Mouse (Mus musculus) ES-E14 (cell line): ENCODE data around the gene Nol4l. TPM values are rescaled to one million over a fixed set of nuclear protein-coding genes. Genes with fewer than 3 reads are reported as not detected.

Source experiments
- DNase-seq: peaks from one replicate; pipeline ENCODE4 v3.0.0-alpha.2; 2013; ENCODE audit warnings: low read depth, low spot score
- H3K27ac ChIP-seq: 2 replicates; pipeline ENCODE4 v1.5.1; 2012; ENCODE audit warnings: low read depth, mild to moderate bottlenecking, low read length, moderate library complexity, mixed read lengths; ENCODE audit not compliant: poor library complexity, insufficient read depth, severe bottlenecking
- H3K36me3 ChIP-seq: 2 replicates; pipeline ENCODE4 v1.6.1; 2012; ENCODE audit warnings: mild to moderate bottlenecking, low read length, moderate library complexity, mixed read lengths; ENCODE audit not compliant: control insufficient read depth, poor library complexity, insufficient read depth, severe bottlenecking
- H3K4me1 ChIP-seq, 2 experiments: fragments of 150-350 bp in 1 of 2; sonication (generic) in 1 of 2; 2 replicates each; pipeline ENCODE4 v1.6.1; 2012; ENCODE audit warnings: low read length in 2 of 2, mild to moderate bottlenecking in 1 of 2, mixed read lengths in 1 of 2; ENCODE audit not compliant: control insufficient read depth in 2 of 2, insufficient read depth in 2 of 2, poor library complexity in 1 of 2
- H3K4me3 ChIP-seq, 2 experiments: fragments of 150-350 bp in 1 of 2; sonication (generic) in 1 of 2; 2 replicates each; pipeline ENCODE4 v1.5.1; 2012; ENCODE audit warnings: low read length in 2 of 2, low read depth in 1 of 2, mild to moderate bottlenecking in 1 of 2, mixed read lengths in 1 of 2; ENCODE audit not compliant: insufficient read depth in 1 of 2, poor library complexity in 1 of 2, severe bottlenecking in 1 of 2
- H3K9ac ChIP-seq: 2 replicates; pipeline ENCODE4 v1.6.1; 2012; ENCODE audit warnings: low read depth, mild to moderate bottlenecking, low read length, mixed read lengths; ENCODE audit not compliant: poor library complexity, insufficient read depth, severe bottlenecking
- H3K9me3 ChIP-seq: fragments of 150-350 bp; sonication (generic); 2 replicates; pipeline ENCODE4 v1.6.1; 2012; ENCODE audit warnings: low read depth, mild to moderate bottlenecking, low read length; ENCODE audit not compliant: control insufficient read depth, insufficient read depth
- CHD2 ChIP-seq: IDR thresholded peaks from 2 replicates; pipeline ENCODE4 v1.6.1; 2014; ENCODE audit warnings: mild to moderate bottlenecking, low read depth, low read length, inconsistent platforms
- HCFC1 ChIP-seq: IDR thresholded peaks from 2 replicates; pipeline ENCODE4 v1.6.1; 2012; ENCODE audit warnings: low read length, inconsistent platforms, borderline replicate concordance; ENCODE audit not compliant: insufficient read depth
- MAFK ChIP-seq: IDR thresholded peaks from 2 replicates; pipeline ENCODE4 v1.6.1; 2014; ENCODE audit warnings: mild to moderate bottlenecking, low read depth, low read length, inconsistent platforms; ENCODE audit not compliant: insufficient read depth
- ZC3H11A ChIP-seq: IDR thresholded peaks from 2 replicates; pipeline ENCODE4 v1.6.1; 2012; ENCODE audit warnings: low read depth, mild to moderate bottlenecking, inconsistent platforms, low read length, borderline replicate concordance
- ZNF384 ChIP-seq: IDR thresholded peaks from 2 replicates; pipeline ENCODE4 v1.6.1; 2012; ENCODE audit warnings: low read depth, low read length, inconsistent platforms
- in situ Hi-C, 2 experiments: fragments of 600-800 bp; cut with MboI; formaldehyde crosslinking; loops; one replicate each; pipeline ENCODE4 v1.15.1; 2025; ENCODE audit warnings: low sequenced_read_pairs in 2 of 2, inconsistent platforms in 1 of 2; ENCODE audit not compliant: unreplicated experiment in 2 of 2
- total RNA-seq: library from RNA; depleted of rRNA; stranded (reverse); fragments of 300-350 nt; gene quantifications from 2 replicates; pipeline ENCODE4 v1.2.3, GENCODE M21; 2012

Gene Nol4l
- total RNA-seq, 1 experiment: 3.8 TPM

- H3K9ac ChIP-seq: no peak overlapping the region
- DNase-seq: no peak
- no peak overlapping the region for H3K27ac ChIP-seq
- H3K9me3 ChIP-seq: no peaks in the 10 kb centered on the region
- H3K4me3 ChIP-seq: no peak overlapping the region
- TF ChIP-seq MAFK: no peak
- TF ChIP-seq ZC3H11A: no peak
- no peak for TF ChIP-seq HCFC1
- no peak for TF ChIP-seq ZNF384
- TF ChIP-seq CHD2: no peak
- H3K4me1 ChIP-seq: peaks cover 0 to 9% of the 10 kb centered on the region in 2 experiments; a peak in 2 of 4 replicates
- in situ Hi-C loops: no loop called here
- no peaks in the 10 kb centered on the region for H3K36me3 ChIP-seq
Observed at GRCm38 (mm10) chr2:153428485-153428884, 101.3 kb downstream of the Nol4l start.

GRCm38 (mm10) chr2:153426931-153427330 is 102.8 kb downstream of the Nol4l start:
- DNase-seq: no peak
- in situ Hi-C loops: no loop called here
- Histone ChIP-seq H3K9me3 (no peaks in the 10 kb centered on the region), H3K9ac (no peak overlapping the region), H3K4me3 (no peak overlapping the region), H3K4me1 (peaks cover 0 to 17% of the 10 kb centered on the region in 2 experiments; a peak in 2 of 4 replicates), H3K36me3 (no peaks in the 10 kb centered on the region), H3K27ac (no peak overlapping the region)
- TF ChIP-seq ZC3H11A (no peak), CHD2 (no peak), HCFC1 (no peak), MAFK (no peak), ZNF384 (no peak)

DNA sequence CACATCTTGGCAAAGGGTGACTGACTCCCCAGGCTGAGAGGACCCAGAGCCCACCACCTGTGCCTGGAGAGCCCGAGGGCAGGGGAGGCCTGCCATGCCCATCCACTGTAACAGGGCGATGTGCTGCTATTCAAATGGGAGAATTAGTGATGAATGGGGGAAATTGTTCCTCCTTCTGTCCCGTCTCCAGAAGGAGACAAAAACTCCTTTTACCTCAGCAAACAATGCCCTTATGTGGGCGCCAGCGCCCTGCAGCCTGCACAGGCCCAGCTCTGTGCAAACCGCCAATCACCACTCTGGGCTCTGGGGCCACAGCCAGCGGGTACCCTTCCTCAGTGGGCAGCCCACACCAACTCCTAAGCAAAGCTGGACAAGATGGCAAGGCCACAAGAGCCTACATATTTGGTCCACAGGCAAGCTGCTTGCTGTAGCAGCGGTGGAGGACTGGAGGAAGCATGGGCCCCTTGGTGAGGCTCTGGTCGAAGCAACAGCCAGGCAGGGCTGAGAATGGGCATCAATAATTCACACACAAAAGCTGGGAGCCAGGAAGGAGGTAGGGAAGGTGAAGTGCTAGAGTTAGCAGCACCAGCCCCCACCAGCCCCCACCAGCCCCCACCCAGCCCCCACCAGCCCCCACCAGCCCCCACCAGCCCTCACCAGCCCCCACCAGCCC is 103.6 kb downstream of the Nol4l start:
- no peak overlapping the region for H3K27ac ChIP-seq
- no peak overlapping the region for H3K9ac ChIP-seq
- in situ Hi-C loops: no loop called here
- TF ChIP-seq MAFK (no peak), CHD2 (no peak), ZNF384 (no peak), HCFC1 (no peak), ZC3H11A (no peak)
- no peaks in the 10 kb centered on the region for H3K36me3 ChIP-seq
- no peak overlapping the region for H3K4me3 ChIP-seq
- no peak for DNase-seq
- no peaks in the 10 kb centered on the region for H3K9me3 ChIP-seq
- H3K4me1 ChIP-seq: peaks cover 0 to 18% of the 10 kb centered on the region in 2 experiments; a peak in 2 of 4 replicates

DNA sequence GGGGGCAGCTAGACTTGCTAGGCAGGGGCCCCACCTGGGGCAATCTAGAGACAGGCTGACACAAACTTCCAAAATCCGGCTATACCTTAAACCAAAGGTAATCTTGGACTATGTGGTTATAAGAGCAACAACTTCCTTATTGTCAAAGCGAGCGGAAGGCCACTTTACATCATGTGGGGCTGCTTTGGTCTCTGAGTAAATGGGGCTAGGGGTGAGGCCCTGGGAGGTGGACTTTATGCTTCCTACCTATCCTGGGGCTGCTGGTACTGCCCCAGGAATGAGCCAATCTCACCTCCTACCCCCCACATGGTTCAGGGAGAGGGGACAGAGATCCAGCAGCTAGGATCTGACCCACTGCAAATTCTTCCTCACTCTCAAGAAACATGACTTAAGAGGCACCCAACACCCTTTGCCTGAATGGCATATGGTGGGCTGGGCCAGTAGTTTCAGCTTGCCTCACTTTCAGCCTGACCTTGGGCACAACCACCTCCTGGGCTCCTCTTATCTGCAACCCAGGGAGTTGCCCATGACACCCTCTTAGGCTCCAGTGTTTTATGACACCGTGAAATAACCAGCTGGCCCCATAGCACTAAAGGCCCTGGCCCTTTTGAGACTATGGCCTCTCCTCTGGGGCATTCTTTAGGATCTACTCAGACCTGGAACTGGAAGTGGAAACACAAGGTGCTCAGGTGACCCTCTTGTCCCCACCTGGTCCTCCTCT is 104.5 kb downstream of the Nol4l start:
- H3K9ac ChIP-seq: no peak overlapping the region
- no peak overlapping the region for H3K4me3 ChIP-seq
- no peak for TF ChIP-seq MAFK
- no peak for TF ChIP-seq HCFC1
- no peak for TF ChIP-seq ZNF384
- no peak for TF ChIP-seq CHD2
- no peak for TF ChIP-seq ZC3H11A
- no peak overlapping the region for H3K27ac ChIP-seq
- in situ Hi-C loops: no loop called here
- no peaks in the 10 kb centered on the region for H3K9me3 ChIP-seq
- H3K4me1 ChIP-seq: peaks cover 0 to 21% of the 10 kb centered on the region in 2 experiments; a peak in 2 of 4 replicates
- DNase-seq: no peak
- no peaks in the 10 kb centered on the region for H3K36me3 ChIP-seq
